Mouse (Mus musculus): ENCODE measurements around the gene Inhbc.

Gene Inhbc

GRCm38 (mm10) chr10:127351719-127352118 is 18.5 kb downstream of the Inhbc start:
- DNase-seq (ENCODE audit: low spot score), result no peak

DNA sequence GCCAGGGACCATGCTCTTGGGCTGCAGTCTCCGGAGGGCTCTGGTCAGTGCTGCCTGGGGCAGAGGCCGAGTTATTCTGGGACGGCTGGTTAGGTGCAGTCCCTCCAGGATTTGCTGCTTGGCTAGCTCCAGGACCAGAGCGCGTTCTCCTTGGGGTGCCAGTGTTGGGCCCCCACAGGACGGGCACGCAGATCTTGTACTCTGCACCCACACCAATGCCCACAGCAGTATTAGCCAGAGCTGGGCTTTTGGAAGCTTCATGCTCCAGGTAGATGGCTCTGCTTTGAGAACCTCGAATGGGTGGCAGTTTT is 19.0 kb downstream of the Inhbc start:
- DNase-seq (ENCODE audit: low spot score), result no peak

- peak; percentile 23 for DNase-seq (ENCODE audit: low spot score)
Measured at GRCm38 (mm10) chr10:127350594-127351284, 19.5 kb downstream of the Inhbc start.

DNA sequence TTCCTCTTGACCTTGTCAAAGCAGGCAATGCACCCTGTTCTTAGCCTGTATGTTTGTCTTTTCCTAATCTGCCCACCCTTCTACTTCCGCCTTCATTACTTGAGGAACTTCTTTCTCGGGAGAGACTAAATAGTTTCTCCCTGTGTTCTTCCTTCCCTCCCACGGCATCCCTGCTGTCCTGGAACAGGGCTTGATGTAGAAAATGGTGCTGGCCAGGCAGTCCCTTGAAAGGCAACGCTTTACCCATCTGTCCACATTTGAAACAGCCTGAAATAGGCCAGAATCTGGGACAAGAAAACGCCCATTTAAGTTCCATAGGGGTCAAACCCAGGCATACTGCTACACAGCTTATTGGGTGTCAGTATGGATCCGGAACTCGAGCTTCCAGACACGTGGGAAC is 20.4 kb downstream of the Inhbc start:
- DNase-seq (ENCODE audit: low spot score), result no peak

DNA sequence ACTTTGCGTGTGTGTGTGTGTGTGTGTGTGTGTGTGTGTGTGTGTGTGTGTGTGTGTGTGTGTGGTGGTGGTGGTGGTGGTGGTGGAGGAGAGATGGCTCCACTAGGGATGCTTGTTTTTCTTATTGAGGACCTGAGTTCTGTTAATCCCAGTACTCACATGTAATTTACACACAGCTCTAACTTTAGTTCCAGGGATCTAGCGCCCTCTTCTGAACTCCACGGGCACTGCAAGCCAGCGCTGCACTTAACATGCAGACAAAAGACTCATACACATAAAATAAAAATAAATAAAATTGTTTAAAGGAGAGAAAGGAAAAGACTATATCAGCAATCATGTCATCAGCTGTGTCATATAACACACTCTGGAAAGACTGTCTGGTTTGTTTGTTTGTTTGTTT is 21.3 kb downstream of the Inhbc start:
- DNase-seq (ENCODE audit: low spot score), result no peak

GRCm38 (mm10) chr10:127346173-127346572 is 24.1 kb downstream of the Inhbc start:
- DNase-seq (ENCODE audit: low spot score), result no peak

- DNase-seq (ENCODE audit: low spot score), result no peak
Measured at GRCm38 (mm10) chr10:127343029-127343428, 27.2 kb downstream of the Inhbc start.

GRCm38 (mm10) chr10:127341891-127342639 is 28.2 kb downstream of the Inhbc start, which contains the start of gene Gli1:
Gene Gli1 (minus strand): TSS chr10:127341974.
- peak; percentile 79 for DNase-seq (ENCODE audit: low spot score)

- no peak for DNase-seq (ENCODE audit: low spot score)
Measured at GRCm38 (mm10) chr10:127341360-127341690, 28.9 kb downstream of the Inhbc start.

GRCm38 (mm10) chr10:127340577-127341359 is 29.5 kb downstream of the Inhbc start:
- DNase-seq (ENCODE audit: low spot score), result no peak

GRCm38 (mm10) chr10:127339683-127340576 is 30.3 kb downstream of the Inhbc start:
- no peak for DNase-seq (ENCODE audit: low spot score)

DNA sequence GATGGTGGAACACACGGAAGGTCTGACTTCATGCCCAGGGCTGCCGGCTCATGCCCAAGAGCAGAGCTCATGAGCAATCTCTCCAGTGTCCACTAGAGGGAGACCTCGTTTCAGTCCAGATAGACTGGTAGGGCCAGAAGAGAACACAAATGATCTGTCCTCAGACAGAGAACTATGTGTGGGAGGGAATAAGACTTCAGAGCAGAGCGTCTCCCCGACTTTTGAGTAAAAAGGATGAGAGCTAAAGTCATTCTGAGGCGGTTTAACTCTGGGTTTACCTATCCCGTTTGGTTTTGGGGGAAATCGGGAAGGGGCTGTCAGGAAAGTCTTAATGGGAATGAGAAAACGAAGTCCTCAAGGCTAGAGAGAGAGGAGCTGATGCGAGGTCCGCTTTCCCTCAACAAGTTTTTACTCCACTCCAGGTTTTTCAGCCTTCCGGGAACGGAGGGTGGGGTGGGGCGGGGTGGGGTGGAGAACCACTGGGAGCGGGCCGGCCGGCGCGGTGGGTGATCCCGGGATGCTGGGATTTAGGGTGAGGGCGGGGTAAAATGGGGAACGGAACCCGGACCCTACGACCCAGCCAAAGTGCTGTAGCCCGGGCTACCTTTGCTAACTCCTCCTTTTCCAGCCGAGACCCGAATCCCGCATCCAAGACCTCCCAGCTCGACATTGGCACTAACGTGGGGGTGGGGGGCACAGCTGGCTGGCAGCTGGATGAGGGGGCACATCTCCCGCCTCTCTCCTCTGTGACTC is 31.1 kb downstream of the Inhbc start:
- DNase-seq (ENCODE audit: low spot score), result peak; percentile 85

DNA sequence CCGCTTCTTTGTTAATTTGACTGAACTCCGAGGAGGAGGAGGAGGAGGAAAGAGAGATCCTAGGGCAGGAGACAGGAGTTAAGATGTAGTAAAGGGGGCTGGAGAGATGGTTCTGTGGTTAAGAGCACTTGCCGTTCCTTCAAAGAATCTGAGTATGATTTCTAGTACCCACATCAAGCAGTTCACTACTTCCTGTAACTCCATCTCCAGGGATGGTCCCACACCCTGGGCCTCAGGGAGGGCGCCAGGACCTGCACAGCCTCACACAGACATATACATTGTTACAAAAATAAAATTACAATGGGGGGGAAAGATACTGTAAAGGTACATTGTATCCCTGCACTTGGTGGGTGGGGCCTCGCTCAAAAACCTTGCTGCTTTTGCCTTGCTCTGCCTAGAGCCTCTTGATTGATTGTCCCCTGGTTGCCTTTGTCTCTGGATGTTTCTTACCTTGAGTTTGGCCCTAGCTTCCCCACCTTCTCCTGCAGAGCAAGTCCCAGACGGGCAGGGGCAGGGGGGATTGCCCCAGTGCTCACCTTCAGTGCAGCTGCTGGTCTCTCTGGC is 32.6 kb downstream of the Inhbc start:
- DNase-seq (ENCODE audit: low spot score), result no peak

- DNase-seq (ENCODE audit: low spot score), result no peak
Measured at GRCm38 (mm10) chr10:127336952-127337351, 33.3 kb downstream of the Inhbc start.

GRCm38 (mm10) chr10:127335271-127335670 is 35.0 kb downstream of the Inhbc start:
- no peak for DNase-seq (ENCODE audit: low spot score)

- no peak for DNase-seq (ENCODE audit: low spot score)
Measured at GRCm38 (mm10) chr10:127333152-127333551, 37.1 kb downstream of the Inhbc start.

GRCm38 (mm10) chr10:127332211-127332874 is 37.9 kb downstream of the Inhbc start:
- DNase-seq (ENCODE audit: low spot score), result no peak

GRCm38 (mm10) chr10:127330212-127330611 is 40.0 kb downstream of the Inhbc start:
- DNase-seq (ENCODE audit: low spot score), result no peak

- DNase-seq (ENCODE audit: low spot score), result no peak
Measured at GRCm38 (mm10) chr10:127327461-127328145, 42.6 kb downstream of the Inhbc start.

GRCm38 (mm10) chr10:127326828-127327227 is 43.4 kb downstream of the Inhbc start:
- no peak for DNase-seq (ENCODE audit: low spot score)
